Mouse (Mus musculus) heart, postnatal 0 days (tissue): ENCODE measurements at regions not wholly inside any gene's neighbourhood (a gene's known extent, or its start where the extent isn't known, plus 50 kb on each side); places are given as distances from the start of the nearest gene placed in this dataset.

Source experiments
- ATAC-seq: fragments of 200-750 bp; cut with Nextera tagmentation; 2 replicates; pipeline ENCODE4 v1.8.0; 2017; ENCODE audit warnings: low read depth, moderate number of reproducible peaks, moderate library complexity; ENCODE audit not compliant: insufficient read depth
- DNase-seq: peaks from one replicate; pipeline ENCODE4 v3.0.0-alpha.2; 2016; ENCODE audit warnings: low spot score
- H3K27ac ChIP-seq: fragments of 300-500 bp; sonication (generic); 2 replicates; pipeline ENCODE4 v1.5.1; 2014; ENCODE audit warnings: low read depth, mild to moderate bottlenecking
- H3K27me3 ChIP-seq: fragments of 300-500 bp; sonication (generic); 2 replicates; pipeline ENCODE4 v1.6.1; 2014; ENCODE audit warnings: low read length, mixed read lengths; ENCODE audit not compliant: control insufficient read depth, insufficient read depth
- H3K36me3 ChIP-seq: fragments of 300-500 bp; sonication (generic); replicated peaks from 2 replicates; pipeline ENCODE4 v1.6.1; 2014; ENCODE audit warnings: low read length, mixed read lengths; ENCODE audit not compliant: control insufficient read depth, insufficient read depth
- H3K4me1 ChIP-seq: fragments of 300-500 bp; sonication (generic); 2 replicates; pipeline ENCODE4 v1.6.1; 2014; ENCODE audit warnings: antibody characterized with exemption; ENCODE audit not compliant: control insufficient read depth, insufficient read depth
- H3K4me2 ChIP-seq: fragments of 300-500 bp; sonication (generic); 2 replicates; pipeline ENCODE4 v1.6.1; 2014; ENCODE audit warnings: low read depth, mild to moderate bottlenecking, low read length, moderate library complexity
- H3K4me3 ChIP-seq: fragments of 300-500 bp; sonication (generic); 2 replicates; pipeline ENCODE4 v1.5.1; 2014; ENCODE audit warnings: low read depth, low read length
- H3K9ac ChIP-seq: fragments of 300-500 bp; sonication (generic); replicated peaks from 2 replicates; pipeline ENCODE4 v1.6.1; 2014; ENCODE audit warnings: low read depth, low read length, mixed read lengths
- H3K9me3 ChIP-seq: fragments of 300-500 bp; sonication (generic); replicated peaks from 2 replicates; pipeline ENCODE4 v1.6.1; 2016; ENCODE audit warnings: low read length; ENCODE audit not compliant: control insufficient read depth
- CTCF ChIP-seq: IDR thresholded peaks from 2 replicates; pipeline ENCODE4 v1.5.1; 2016; ENCODE audit warnings: antibody characterized with exemption, control low read depth, low read depth
- EP300 ChIP-seq: IDR thresholded peaks from 2 replicates; pipeline ENCODE4 v1.6.1; 2016; ENCODE audit warnings: antibody characterized with exemption, low read depth
- WGBS: fragments of 180-500 bp; shearing (Covaris S2); extraction: QIAGEN DNeasy Blood & Tissue Kit; methylation state at CpG from one replicate; pipeline ENCODE4 v1.1.7; 2014; 5-methylcytosine and 5-hydroxymethylcytosine counted together

DNA sequence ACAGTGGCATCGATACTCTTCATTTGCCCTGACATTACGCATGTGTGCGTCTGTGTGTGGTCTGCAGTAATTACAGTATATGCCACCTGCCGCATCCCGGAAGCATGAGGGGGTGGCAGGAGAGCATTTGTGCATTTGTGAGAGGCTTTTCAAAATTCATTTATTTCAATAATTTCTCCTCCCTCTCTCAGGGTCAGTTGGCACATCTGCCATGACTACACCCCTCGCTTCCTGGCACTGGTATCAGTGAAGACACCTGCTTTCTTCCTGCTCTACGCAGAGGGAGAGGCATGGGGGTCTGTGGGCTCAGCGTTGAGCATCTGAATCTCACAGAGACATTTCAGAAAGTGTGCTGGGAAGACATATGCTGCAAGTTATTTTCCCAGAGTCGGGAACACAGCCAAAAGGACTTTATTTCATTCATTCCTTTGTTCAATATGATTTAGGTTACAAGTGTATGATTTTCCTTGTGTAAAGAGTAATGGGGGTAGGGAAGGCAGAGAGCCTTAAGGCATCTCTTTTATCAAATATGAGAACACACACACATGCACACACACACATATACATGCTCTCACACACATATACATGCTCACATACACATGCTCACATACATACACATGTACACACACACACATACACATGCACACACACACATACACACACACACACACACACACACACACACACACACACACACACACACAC, 262.2 kb upstream of the Klhl29 start:
- Histone ChIP-seq H3K36me3 (no peaks in the 10 kb centered on the region), H3K9me3 (no peaks in the 10 kb centered on the region), H3K27ac (no peak overlapping the region), H3K9ac (no peak overlapping the region), H3K4me3 (no peak overlapping the region), H3K4me2 (no peak overlapping the region), H3K4me1 (no peaks in the 10 kb centered on the region), H3K27me3 (no peaks in the 10 kb centered on the region)
- DNase-seq = no peak
- TF ChIP-seq EP300 = no peak
- TF ChIP-seq CTCF = no peak
- no peak for ATAC-seq
- 79% methylated on average over 9 of the region's 9 CpGs for WGBS

DNA sequence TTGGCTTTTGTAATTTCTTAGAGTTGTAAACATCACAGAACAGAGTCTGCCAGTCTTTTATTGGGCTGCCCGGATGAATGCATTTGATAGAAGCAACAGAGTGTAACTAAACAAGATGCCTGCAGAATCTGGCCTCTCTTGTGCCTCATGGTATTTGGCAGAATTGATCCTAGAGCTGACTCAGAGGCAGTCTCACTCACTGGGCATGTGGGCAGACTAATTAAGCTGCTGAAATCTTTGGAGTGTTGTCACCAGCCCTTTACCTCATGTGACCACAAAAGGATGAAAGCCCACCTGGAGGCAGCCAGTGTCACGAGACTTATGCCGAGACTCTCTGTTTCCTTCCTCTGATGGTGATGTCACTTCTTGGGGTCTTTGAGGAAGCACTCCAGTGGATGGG, 258.5 kb upstream of the Klhl29 start:
- no peak for TF ChIP-seq EP300
- no peak for TF ChIP-seq CTCF
- DNase-seq (no peak), ATAC-seq (no peak)
- Histone ChIP-seq H3K27me3 (no peaks in the 10 kb centered on the region), H3K36me3 (no peaks in the 10 kb centered on the region), H3K4me1 (no peaks in the 10 kb centered on the region), H3K9ac (no peak overlapping the region), H3K4me3 (no peak overlapping the region), H3K27ac (no peak overlapping the region), H3K4me2 (no peak overlapping the region), H3K9me3 (no peaks in the 10 kb centered on the region)
- WGBS = 64% methylated on average over 3 of the region's 3 CpGs

DNA sequence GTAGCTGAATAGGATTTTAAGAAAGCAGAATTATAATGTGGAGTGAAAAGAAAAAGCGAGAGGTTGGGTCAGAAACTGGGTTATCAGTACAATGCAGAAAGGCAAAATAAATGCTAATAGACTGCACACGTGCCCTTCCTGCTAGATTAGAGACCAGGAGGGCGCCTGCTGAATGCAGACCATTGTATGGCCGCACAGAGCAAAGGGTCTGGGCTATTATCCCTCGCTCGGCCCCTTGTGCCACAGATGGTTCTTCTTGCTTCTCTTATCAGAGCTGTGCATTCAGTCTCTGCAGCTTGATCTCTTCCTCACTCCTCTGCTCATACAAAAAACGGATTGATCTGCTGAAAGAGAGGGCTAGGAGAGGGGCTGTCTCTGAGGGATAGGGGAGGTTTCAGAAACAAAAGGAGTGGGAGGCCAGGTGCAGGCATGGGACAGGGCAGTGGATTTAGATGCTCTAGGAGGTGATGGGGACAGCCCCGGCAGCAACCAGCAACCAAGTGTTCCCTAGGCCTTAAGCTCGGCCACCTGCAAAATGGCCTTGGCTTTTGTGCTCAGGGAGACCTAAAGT, 225.7 kb upstream of the Klhl29 start:
- H3K9me3 ChIP-seq = no peaks in the 10 kb centered on the region
- no peak overlapping the region for H3K27ac ChIP-seq
- no peak overlapping the region for H3K4me2 ChIP-seq
- DNase-seq = no peak
- WGBS = 60% methylated on average over 9 of the region's 9 CpGs
- ATAC-seq = no peak
- H3K4me1 ChIP-seq = no peaks in the 10 kb centered on the region
- no peak overlapping the region for H3K9ac ChIP-seq
- no peaks in the 10 kb centered on the region for H3K36me3 ChIP-seq
- TF ChIP-seq EP300 (no peak), CTCF (no peak)
- no peak overlapping the region for H3K4me3 ChIP-seq
- H3K27me3 ChIP-seq = no peaks in the 10 kb centered on the region

DNA sequence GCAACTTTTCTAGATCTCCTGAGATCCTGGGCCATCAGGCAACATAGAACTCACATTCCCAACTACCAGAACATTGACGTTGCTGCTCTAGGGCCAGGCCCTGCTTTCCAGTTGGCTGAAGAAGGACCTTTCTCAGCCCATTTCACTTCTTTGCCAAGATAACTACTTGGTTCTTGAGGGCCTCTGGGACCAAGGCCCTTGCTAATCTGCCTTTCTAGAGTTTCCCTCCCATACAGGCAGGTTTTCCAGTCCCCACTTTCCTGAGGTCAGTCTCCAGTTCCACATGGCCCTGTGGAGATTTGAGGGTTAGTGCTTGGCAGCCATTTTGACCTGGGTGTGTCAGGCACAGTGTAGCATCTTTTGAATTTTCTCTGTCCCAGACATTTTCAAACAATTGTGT, 223.9 kb upstream of the Klhl29 start:
- Histone ChIP-seq H3K9me3 (no peaks in the 10 kb centered on the region), H3K9ac (no peak overlapping the region), H3K4me3 (no peak overlapping the region), H3K27me3 (no peaks in the 10 kb centered on the region), H3K4me1 (no peaks in the 10 kb centered on the region), H3K4me2 (no peak overlapping the region), H3K36me3 (no peaks in the 10 kb centered on the region), H3K27ac (no peak overlapping the region)
- no peak for TF ChIP-seq CTCF
- TF ChIP-seq EP300 = no peak
- no peak for ATAC-seq
- 79% methylated on average over 1 of the region's 1 CpGs for WGBS
- no peak for DNase-seq

DNA sequence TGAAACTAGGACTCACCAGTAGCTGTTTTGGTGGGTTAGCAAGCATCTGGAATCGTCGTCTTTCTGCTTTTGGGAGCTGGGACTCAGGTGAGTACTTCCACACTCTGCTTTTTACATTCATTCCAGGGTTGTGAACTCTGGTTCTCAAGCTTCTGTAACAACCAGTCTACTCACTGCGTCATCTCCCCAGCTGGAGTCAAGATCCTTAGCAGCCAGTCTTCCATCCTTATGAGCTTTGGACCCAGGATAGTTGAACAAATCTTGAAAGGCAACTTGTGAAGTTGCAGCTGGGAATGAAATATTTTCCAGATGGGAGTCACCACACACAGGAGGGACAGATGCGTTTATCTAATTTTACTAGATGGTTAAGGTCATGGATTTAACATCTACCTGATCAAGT, 223.5 kb upstream of the Klhl29 start:
- Histone ChIP-seq H3K9me3 (no peaks in the 10 kb centered on the region), H3K36me3 (no peaks in the 10 kb centered on the region), H3K9ac (no peak overlapping the region), H3K27ac (no peak overlapping the region), H3K4me2 (no peak overlapping the region), H3K27me3 (no peaks in the 10 kb centered on the region), H3K4me3 (no peak overlapping the region), H3K4me1 (no peaks in the 10 kb centered on the region)
- 82% methylated on average over 4 of the region's 4 CpGs for WGBS
- ATAC-seq (no peak), DNase-seq (no peak)
- no peak for TF ChIP-seq EP300

DNA sequence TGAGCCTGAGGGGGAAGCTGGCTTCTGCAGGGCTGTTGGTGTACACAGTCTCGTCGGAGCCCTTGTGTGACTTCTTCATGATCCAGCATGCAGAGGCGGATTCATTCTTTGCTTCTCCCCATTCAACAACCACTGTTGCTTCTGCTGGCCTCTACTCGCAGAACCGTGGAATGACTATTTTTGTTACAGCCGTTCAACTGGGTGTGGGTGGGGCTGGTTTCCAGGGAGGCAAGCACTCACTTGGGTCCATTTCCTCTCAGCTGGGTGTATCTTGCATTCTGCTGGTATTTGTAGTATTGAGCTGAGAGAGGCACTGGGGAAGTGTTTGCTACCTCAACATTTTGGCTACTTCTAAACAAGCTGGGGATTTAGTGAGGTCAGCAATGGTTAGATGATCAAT, 197.3 kb upstream of the Klhl29 start:
- ATAC-seq (no peak), DNase-seq (no peak)
- no peaks in the 10 kb centered on the region for H3K27me3 ChIP-seq
- TF ChIP-seq EP300 = no peak
- no peak for TF ChIP-seq CTCF
- H3K9me3 ChIP-seq = no peaks in the 10 kb centered on the region
- WGBS = 41% methylated on average over 6 of the region's 6 CpGs
- no peak overlapping the region for H3K4me2 ChIP-seq
- H3K27ac ChIP-seq = no peak overlapping the region
- H3K36me3 ChIP-seq = no peaks in the 10 kb centered on the region
- no peaks in the 10 kb centered on the region for H3K4me1 ChIP-seq
- no peak overlapping the region for H3K9ac ChIP-seq
- H3K4me3 ChIP-seq = no peak overlapping the region
